Mouse (Mus musculus) ES-E14 (cell line): ENCODE measurements around the gene Thtpa. TPM values are rescaled to one million over a fixed set of nuclear protein-coding genes. Genes with fewer than 3 reads are reported as not detected.

Source experiments
- DNase-seq: peaks from one replicate; pipeline ENCODE4 v3.0.0-alpha.2; 2013; ENCODE audit warnings: low read depth, low spot score
- H3K27ac ChIP-seq: 2 replicates; pipeline ENCODE4 v1.5.1; 2012; ENCODE audit warnings: low read depth, mild to moderate bottlenecking, low read length, moderate library complexity, mixed read lengths; ENCODE audit not compliant: poor library complexity, insufficient read depth, severe bottlenecking
- H3K36me3 ChIP-seq: 2 replicates; pipeline ENCODE4 v1.6.1; 2012; ENCODE audit warnings: mild to moderate bottlenecking, low read length, moderate library complexity, mixed read lengths; ENCODE audit not compliant: control insufficient read depth, poor library complexity, insufficient read depth, severe bottlenecking
- H3K4me1 ChIP-seq, 2 experiments: fragments of 150-350 bp in 1 of 2; sonication (generic) in 1 of 2; 2 replicates each; pipeline ENCODE4 v1.6.1; 2012; ENCODE audit warnings: low read length in 2 of 2, mild to moderate bottlenecking in 1 of 2, mixed read lengths in 1 of 2; ENCODE audit not compliant: control insufficient read depth in 2 of 2, insufficient read depth in 2 of 2, poor library complexity in 1 of 2
- H3K4me3 ChIP-seq, 2 experiments: fragments of 150-350 bp in 1 of 2; sonication (generic) in 1 of 2; 2 replicates each; pipeline ENCODE4 v1.5.1; 2012; ENCODE audit warnings: low read length in 2 of 2, low read depth in 1 of 2, mild to moderate bottlenecking in 1 of 2, mixed read lengths in 1 of 2; ENCODE audit not compliant: insufficient read depth in 1 of 2, poor library complexity in 1 of 2, severe bottlenecking in 1 of 2
- H3K9ac ChIP-seq: 2 replicates; pipeline ENCODE4 v1.6.1; 2012; ENCODE audit warnings: low read depth, mild to moderate bottlenecking, low read length, mixed read lengths; ENCODE audit not compliant: poor library complexity, insufficient read depth, severe bottlenecking
- H3K9me3 ChIP-seq: fragments of 150-350 bp; sonication (generic); 2 replicates; pipeline ENCODE4 v1.6.1; 2012; ENCODE audit warnings: low read depth, mild to moderate bottlenecking, low read length; ENCODE audit not compliant: control insufficient read depth, insufficient read depth
- CHD2 ChIP-seq: IDR thresholded peaks from 2 replicates; pipeline ENCODE4 v1.6.1; 2014; ENCODE audit warnings: mild to moderate bottlenecking, low read depth, low read length, inconsistent platforms
- HCFC1 ChIP-seq: IDR thresholded peaks from 2 replicates; pipeline ENCODE4 v1.6.1; 2012; ENCODE audit warnings: low read length, inconsistent platforms, borderline replicate concordance; ENCODE audit not compliant: insufficient read depth
- MAFK ChIP-seq: IDR thresholded peaks from 2 replicates; pipeline ENCODE4 v1.6.1; 2014; ENCODE audit warnings: mild to moderate bottlenecking, low read depth, low read length, inconsistent platforms; ENCODE audit not compliant: insufficient read depth
- ZC3H11A ChIP-seq: IDR thresholded peaks from 2 replicates; pipeline ENCODE4 v1.6.1; 2012; ENCODE audit warnings: low read depth, mild to moderate bottlenecking, inconsistent platforms, low read length, borderline replicate concordance
- ZNF384 ChIP-seq: IDR thresholded peaks from 2 replicates; pipeline ENCODE4 v1.6.1; 2012; ENCODE audit warnings: low read depth, low read length, inconsistent platforms
- in situ Hi-C, 2 experiments: fragments of 600-800 bp; cut with MboI; formaldehyde crosslinking; loops; one replicate each; pipeline ENCODE4 v1.15.1; 2025; ENCODE audit warnings: low sequenced_read_pairs in 2 of 2, inconsistent platforms in 1 of 2; ENCODE audit not compliant: unreplicated experiment in 2 of 2
- total RNA-seq: library from RNA; depleted of rRNA; stranded (reverse); fragments of 300-350 nt; gene quantifications from 2 replicates; pipeline ENCODE4 v1.2.3, GENCODE M21; 2012

Thtpa gene
- total RNA-seq, 1 experiment, result 7.9 TPM

GRCm38 (mm10) chr14:55105836-55106809 lies 11.5 kb downstream of the Thtpa start, which contains the start of gene Ap1g2:
TSS of gene Ap1g2 (minus strand) at chr14:55106593.
- in situ Hi-C loops, result no loop called here
- peak within 1 kb of the TSS; percentile 29; the same call in 1 of the 2 replicates for H3K27ac ChIP-seq

GRCm38 (mm10) chr14:55106990-55107389 lies 12.4 kb downstream of the Thtpa start:
- no peak overlapping the region for H3K4me3 ChIP-seq
- H3K9ac ChIP-seq, result no peak overlapping the region
- peaks cover 6% of the 10 kb centered on the region; the same call in 1 of the 2 replicates for H3K36me3 ChIP-seq
- in situ Hi-C loops, result no loop called here
- peaks cover 0 to 16% of the 10 kb centered on the region in 2 experiments; a peak in 1 of 4 replicates for H3K4me1 ChIP-seq
- DNase-seq, result no peak
- H3K9me3 ChIP-seq, result no peaks in the 10 kb centered on the region
- H3K27ac ChIP-seq, result no peak overlapping the region
- TF ChIP-seq ZC3H11A, result no peak
- TF ChIP-seq HCFC1, result no peak
- TF ChIP-seq ZNF384, result no peak
- TF ChIP-seq CHD2, result no peak
- TF ChIP-seq MAFK, result no peak

More at GRCm38 (mm10) chr14:55105836-55106809, 11.5 kb downstream of the Thtpa start, which contains the start of gene Ap1g2:
- peak; percentile 88 for DNase-seq
- Histone ChIP-seq H3K9me3 (no peaks in the 10 kb centered on the region), H3K9ac (peak within 1 kb of the TSS; percentile 72), H3K4me1 (peaks cover 0 to 21% of the 10 kb centered on the region in 2 experiments; a peak in 1 of 4 replicates), H3K36me3 (peaks cover 6% of the 10 kb centered on the region; the same call in 1 of the 2 replicates), H3K4me3 (peak within 1 kb of the TSS; percentile 68 to 72)
- TF ChIP-seq ZNF384 (no peak), ZC3H11A (no peak)

GRCm38 (mm10) chr14:55108202-55108870 lies 13.8 kb downstream of the Thtpa start:
- Histone ChIP-seq H3K9me3 (no peaks in the 10 kb centered on the region), H3K36me3 (peaks cover 4% of the 10 kb centered on the region; the same call in 1 of the 2 replicates), H3K4me1 (peaks cover 0 to 17% of the 10 kb centered on the region in 2 experiments; a peak in 1 of 4 replicates), H3K4me3 (no peak overlapping the region), H3K9ac (no peak overlapping the region), H3K27ac (no peak overlapping the region)
- in situ Hi-C loops, result no loop called here
- no peak for TF ChIP-seq ZNF384
- TF ChIP-seq HCFC1, result no peak
- TF ChIP-seq CHD2, result no peak
- no peak for TF ChIP-seq MAFK
- TF ChIP-seq ZC3H11A, result no peak
- DNase-seq, result no peak

- H3K9me3 ChIP-seq, result no peaks in the 10 kb centered on the region
- peaks cover 3 to 20% of the 10 kb centered on the region in 2 experiments; a peak in 3 of 4 replicates for H3K4me1 ChIP-seq
- TF ChIP-seq CHD2 (no peak), MAFK (no peak), HCFC1 (no peak), ZNF384 (no peak), ZC3H11A (no peak)
- no peak overlapping the region for H3K9ac ChIP-seq
- H3K27ac ChIP-seq, result no peak overlapping the region
- in situ Hi-C loops, result no loop called here
- H3K4me3 ChIP-seq, result no peak overlapping the region
- DNase-seq, result no peak
- no peaks in the 10 kb centered on the region for H3K36me3 ChIP-seq
These were observed 14.7 kb downstream of the Thtpa start for GRCm38 (mm10) chr14:55109048-55109873.
